8 mouse cellular contexts compared by ENCODE assay signal in the genomic region with DNA sequence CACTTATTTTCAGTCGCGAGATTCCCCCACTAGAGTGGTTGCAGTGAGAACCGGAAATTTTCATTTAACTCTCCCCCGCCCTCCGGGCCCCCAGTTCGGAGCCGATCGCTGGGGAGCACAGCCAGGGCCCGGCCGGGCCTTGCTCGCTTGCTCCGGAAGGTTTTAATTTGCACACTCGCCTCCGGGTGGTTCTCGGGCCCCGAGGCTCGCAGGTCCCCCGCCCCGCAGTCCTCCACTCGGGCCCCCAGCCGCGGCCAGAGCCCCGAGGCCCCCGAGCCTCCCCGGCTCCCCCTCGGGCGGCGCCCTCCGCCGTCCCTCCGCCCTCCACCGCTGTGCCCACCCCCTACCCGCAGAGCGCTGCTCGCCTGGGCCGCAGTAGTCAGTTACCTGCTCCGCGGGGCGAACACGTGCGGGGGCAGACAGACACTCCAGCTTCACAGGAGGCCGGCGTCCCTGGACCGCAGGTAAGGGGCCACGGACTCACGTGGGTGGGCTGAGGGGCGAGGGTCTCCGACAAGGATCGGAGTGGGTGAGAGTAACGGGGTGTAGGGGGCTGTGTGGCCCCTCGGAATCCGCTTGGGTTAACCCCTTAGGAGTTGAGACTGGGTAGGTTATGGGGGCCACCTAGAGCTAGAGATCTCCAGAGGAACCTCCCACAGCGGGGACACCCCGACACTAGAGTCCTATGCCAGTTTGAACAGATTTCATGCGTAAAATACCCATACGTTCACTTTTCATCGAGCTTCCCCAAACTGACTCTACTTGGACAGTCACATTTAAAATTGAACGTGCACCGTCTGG. TPM values are rescaled to one million over a fixed set of nuclear protein-coding genes. Genes with fewer than 3 reads are reported as not detected.
A peak's percentile ranks its signal among the peaks of the same experiment; 100 is the strongest.
DNase-seq lines count a peak whose midpoint lies in the region; ATAC-seq and TF ChIP-seq lines count a peak whose summit lies in the region.

Gene Cdk6, plus strand, starts transcription at position 375 of the 801 bp plus-strand sequence.

- no peaks in the 10 kb centered on the region for H3K4me1 ChIP-seq in forebrain, postnatal 0 days (ENCODE audit: insufficient read depth)

- 3% methylated on average over 57 of the region's 59 CpGs for WGBS in forebrain, postnatal 0 days

- TF ChIP-seq CTCF in forebrain, postnatal 0 days (IDR thresholded peaks at IDR 0.05; ENCODE audit: low read depth), result no peak

- peak; percentile 21 for ATAC-seq in forebrain, postnatal 0 days
- peak; percentile 30 to 38 for ATAC-seq in hematopoietic stem cell, adult 5-6 weeks (replicated peaks in 1 of 2; ENCODE audit: insufficient read depth in 1 of 2, low FRiP score in 2 of 2, low TSS enrichment in 1 of 2, low read depth in 1 of 2, poor library complexity in 2 of 2, severe bottlenecking in 2 of 2)

- no peaks in the 10 kb centered on the region for H3K9me3 ChIP-seq in forebrain, postnatal 0 days (ENCODE audit: low read length)

- peak within 1 kb of the TSS; percentile 59 for H3K9ac ChIP-seq in forebrain, postnatal 0 days

- DNase-seq in ES-CJ7 (ENCODE audit: low read depth, low spot score), result peak; percentile 41
- peak; percentile 2 to 8 for DNase-seq in cerebellum, adult 18-20 months
- DNase-seq in forebrain, postnatal 0 days, result peak; percentile 43
- peak; percentile 40 to 49 for DNase-seq in layer of hippocampus, postnatal 10 days (ENCODE audit: low spot score in 2 of 2)
- peak; percentile 43 for DNase-seq in lung, postnatal 25 days (ENCODE audit: low spot score)
- peak; percentile 59 for DNase-seq in ovary, postnatal 36 days (ENCODE audit: low spot score)
- peak; percentile 49 for DNase-seq in urinary bladder, postnatal 14 days (ENCODE audit: low spot score)

- peak within 1 kb of the TSS; percentile 53 for H3K4me3 ChIP-seq in forebrain, postnatal 0 days (ENCODE audit: low read depth, low read length)

- peak within 1 kb of the TSS; percentile 4; the same call in 1 of the 2 replicates for H3K27ac ChIP-seq in forebrain, postnatal 0 days (ENCODE audit: low read depth, low read length)

- H3K27me3 ChIP-seq in forebrain, postnatal 0 days (ENCODE audit: insufficient read depth, low read length), result no peaks in the 10 kb centered on the region

- H3K4me2 ChIP-seq in forebrain, postnatal 0 days (ENCODE audit: low read depth), result peak within 1 kb of the TSS; percentile 98

- no peaks in the 10 kb centered on the region for H3K36me3 ChIP-seq in forebrain, postnatal 0 days (ENCODE audit: insufficient read depth)

RNA-seq across cellular contexts. Expression of gene Cdk6, which starts in this region (rescaled TPM):
- total RNA-seq in forebrain, postnatal 0 days (2014; rRNA removed), result 14.3 and 19.8 TPM in 2 replicates
- 4.4 and 9.4 TPM in 2 replicates for polyA plus RNA-seq in forebrain, postnatal 0 days (2015; fragmentation: Nextera tagmentation; extraction: Ambion mirVana)
- 171 and 186 TPM in 2 replicates for total RNA-seq in hematopoietic stem cell, adult 5-6 weeks (2017)
- total RNA-seq in layer of hippocampus, postnatal 10 days (2021), result 10 to 100 TPM; 10.7 to 15.3 TPM

Comparison
In these comparisons a context has a peak if more than half of its experiments do, and no peak if none do; other contexts are left out.
1. Peak in every context shown above with its lines: DNase-seq, ATAC-seq, H3K4me3 ChIP-seq and H3K27ac ChIP-seq.
2. DNase-seq: peak in every context shown above with its lines; median percentile 59 in ovary, postnatal 36 days; 49 in urinary bladder, postnatal 14 days; 44 in layer of hippocampus, postnatal 10 days; 43 in forebrain, postnatal 0 days; 43 in lung, postnatal 25 days; 41 in ES-CJ7; 5 in cerebellum, adult 18-20 months.